Mouse (Mus musculus) CD8-positive naive resting alpha-beta T cell, adult 2 months (primary cell): ENCODE data around the gene Slc24a3.
A peak's percentile ranks its signal among the peaks of the same experiment; 100 is the strongest.

Source experiments
- DNase-seq, 2 experiments: peaks; one replicate each; pipeline ENCODE4 v3.0.0; 2022; ENCODE audit warnings: low read depth in 2 of 2, low spot score in 2 of 2

Slc24a3 gene

GRCm38 (mm10) chr2:145167664-145168360 lies at the start of gene Slc24a3:
Gene Slc24a3, plus strand, starts transcription at chr2:145167754.
- DNase-seq: peak; percentile 29 to 40

- no peak for DNase-seq
Measured at GRCm38 (mm10) chr2:145117762-145118161, 49.8 kb upstream of the Slc24a3 start.

- no peak for DNase-seq
Measured at GRCm38 (mm10) chr2:145127747-145128146, 39.8 kb upstream of the Slc24a3 start.

- DNase-seq: no peak
Measured at GRCm38 (mm10) chr2:145136625-145137291, 30.8 kb upstream of the Slc24a3 start.

- no peak for DNase-seq
Measured at GRCm38 (mm10) chr2:145150407-145150806, 17.1 kb upstream of the Slc24a3 start.

- DNase-seq: no peak
Measured at GRCm38 (mm10) chr2:145150821-145151220, 16.7 kb upstream of the Slc24a3 start.

- no peak for DNase-seq
Measured at GRCm38 (mm10) chr2:145152281-145152680, 15.3 kb upstream of the Slc24a3 start.

GRCm38 (mm10) chr2:145158972-145159371 lies 8.6 kb upstream of the Slc24a3 start:
- no peak for DNase-seq

- DNase-seq: peak; percentile 70 to 75
Measured at GRCm38 (mm10) chr2:145161046-145161700, 6.4 kb upstream of the Slc24a3 start.

GRCm38 (mm10) chr2:145164086-145164485 lies 3.5 kb upstream of the Slc24a3 start:
- no peak for DNase-seq

- DNase-seq: no peak
Measured at GRCm38 (mm10) chr2:145164562-145164961, 3.0 kb upstream of the Slc24a3 start.

GRCm38 (mm10) chr2:145165076-145165475 lies 2.5 kb upstream of the Slc24a3 start:
- DNase-seq: no peak

GRCm38 (mm10) chr2:145165854-145166253 lies 1.7 kb upstream of the Slc24a3 start:
- no peak for DNase-seq

GRCm38 (mm10) chr2:145167051-145167663 lies 397 bp upstream of the Slc24a3 start:
- no peak for DNase-seq

- no peak for DNase-seq
Measured at GRCm38 (mm10) chr2:145168405-145168971, 934 bp downstream of the Slc24a3 start.

GRCm38 (mm10) chr2:145172978-145173655 lies 5.6 kb downstream of the Slc24a3 start:
- no peak for DNase-seq

GRCm38 (mm10) chr2:145175036-145175435 lies 7.5 kb downstream of the Slc24a3 start:
- no peak for DNase-seq

- DNase-seq: no peak
Measured at GRCm38 (mm10) chr2:145182410-145182809, 14.9 kb downstream of the Slc24a3 start.

GRCm38 (mm10) chr2:145188828-145189227 lies 21.3 kb downstream of the Slc24a3 start:
- no peak for DNase-seq

- no peak for DNase-seq
Measured at GRCm38 (mm10) chr2:145196043-145196442, 28.5 kb downstream of the Slc24a3 start.
